Mouse (Mus musculus): ENCODE results near the gene Cilp2.

DNA sequence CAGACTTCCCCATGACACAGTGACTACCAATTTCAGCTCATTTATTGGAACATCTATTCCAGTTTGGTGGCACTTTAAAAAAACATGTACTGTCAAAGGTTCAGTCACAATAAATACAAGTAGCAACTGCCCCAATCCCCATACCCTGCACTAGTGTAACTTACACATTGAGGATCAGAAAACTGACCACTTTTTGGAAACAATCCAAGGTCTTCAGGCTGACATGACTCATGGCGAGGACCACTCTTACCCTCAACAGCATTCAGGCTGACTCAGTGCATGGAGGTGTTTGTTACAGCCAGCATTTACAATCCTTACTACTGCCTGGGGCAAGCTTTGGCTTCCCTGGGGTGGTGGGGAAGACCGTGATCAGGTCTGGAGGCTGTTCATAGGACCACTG is 19.6 kb upstream of the Cilp2 start:
- TF ChIP-seq POLR2A (IDR thresholded peaks at IDR 0.05; ENCODE audit: insufficient read depth, low read depth, low read length), result no peak
- no peak for TF ChIP-seq CTCF (IDR thresholded peaks at IDR 0.05)
- no peak for TF ChIP-seq EP300 (IDR thresholded peaks at IDR 0.05; ENCODE audit: insufficient read depth, low read depth, low read length)
